Mouse (Mus musculus) T-cell, adult 2 months (primary cell): ENCODE measurements around the gene Atf7.
A peak's percentile ranks its signal among the peaks of the same experiment; 100 is the strongest.

Source experiments
- DNase-seq: peaks from one replicate; pipeline ENCODE4 v3.0.0; 2022; ENCODE audit warnings: low spot score

The Atf7 gene

DNA sequence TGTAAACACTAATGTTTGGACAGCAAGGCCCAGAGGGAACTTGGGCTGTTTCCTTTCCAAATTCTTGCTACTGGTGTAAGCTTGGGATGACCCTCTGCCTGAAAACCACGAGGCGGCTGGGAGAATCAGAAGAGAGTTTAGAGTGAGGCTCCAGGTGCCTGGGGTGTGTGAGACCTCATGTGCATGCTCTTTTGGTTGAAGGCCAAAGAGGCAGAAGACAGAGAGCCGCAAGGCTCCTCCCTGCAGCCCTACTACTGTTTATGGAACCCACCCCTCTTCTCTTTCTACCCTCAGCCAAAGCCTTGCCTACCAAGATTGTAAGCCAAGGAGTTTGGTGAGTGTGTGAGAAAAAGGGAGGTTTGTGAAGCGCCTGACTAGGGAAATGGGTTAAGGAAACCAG is 109.5 kb downstream of the Atf7 start:
- DNase-seq: no peak

DNA sequence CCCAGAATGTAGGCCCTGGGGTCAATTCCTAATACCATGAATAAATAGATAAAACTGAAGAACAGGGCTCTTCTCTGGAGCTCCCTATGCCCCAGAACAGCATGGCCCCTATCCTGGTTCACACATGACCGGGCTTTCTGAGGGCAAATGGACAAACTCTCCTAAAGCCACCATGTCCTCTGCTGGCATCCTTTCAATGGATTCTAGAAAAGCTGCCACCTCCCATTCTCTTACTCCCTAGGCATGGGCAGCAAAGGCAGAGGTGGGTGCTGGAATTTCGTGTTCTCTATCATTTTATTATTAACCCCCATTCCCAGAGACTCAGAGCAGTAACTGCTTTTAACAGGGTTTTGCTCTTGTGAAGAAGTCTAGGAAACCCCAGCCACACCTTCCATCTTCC is 110.0 kb downstream of the Atf7 start:
- DNase-seq: no peak

DNA sequence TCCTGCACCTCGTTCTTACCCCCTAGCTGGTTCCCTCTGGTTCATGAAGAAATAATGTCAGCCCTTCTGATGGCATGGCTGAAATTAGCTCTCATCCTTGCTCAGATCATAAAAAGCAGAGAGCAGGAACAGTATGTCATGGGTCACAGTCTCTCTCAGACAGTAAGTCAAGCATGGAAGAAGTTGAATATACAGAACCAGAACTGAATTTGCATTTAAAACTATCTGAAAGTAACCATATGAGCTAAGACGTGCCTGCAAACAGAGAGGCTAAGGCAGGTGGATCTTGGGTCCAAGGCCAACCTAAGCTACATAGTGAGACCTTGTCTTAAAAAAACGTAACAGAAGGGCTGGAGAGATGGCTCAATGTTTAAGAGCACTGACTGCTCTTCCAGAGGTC is 112.3 kb downstream of the Atf7 start:
- DNase-seq: no peak

DNA sequence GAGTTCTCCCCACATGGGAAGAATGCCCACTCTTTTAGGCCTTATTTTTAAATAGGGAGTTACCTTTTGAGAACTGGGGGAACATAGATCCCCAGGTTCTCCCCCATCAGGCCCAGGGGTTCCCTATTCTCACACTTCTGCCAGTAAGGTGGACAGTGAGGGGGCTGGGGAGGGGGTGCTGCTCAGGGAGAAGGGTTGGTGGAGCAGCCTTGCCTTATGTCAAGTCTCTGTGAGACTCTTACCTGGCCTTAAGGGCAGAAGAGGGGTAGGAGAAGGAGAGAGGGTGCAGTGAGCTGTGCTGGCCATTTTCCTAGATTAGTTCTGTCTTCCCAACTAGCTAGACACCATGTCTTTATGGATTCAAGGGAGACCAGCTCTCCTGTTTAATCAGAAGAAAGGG is 112.8 kb downstream of the Atf7 start:
- no peak for DNase-seq

DNA sequence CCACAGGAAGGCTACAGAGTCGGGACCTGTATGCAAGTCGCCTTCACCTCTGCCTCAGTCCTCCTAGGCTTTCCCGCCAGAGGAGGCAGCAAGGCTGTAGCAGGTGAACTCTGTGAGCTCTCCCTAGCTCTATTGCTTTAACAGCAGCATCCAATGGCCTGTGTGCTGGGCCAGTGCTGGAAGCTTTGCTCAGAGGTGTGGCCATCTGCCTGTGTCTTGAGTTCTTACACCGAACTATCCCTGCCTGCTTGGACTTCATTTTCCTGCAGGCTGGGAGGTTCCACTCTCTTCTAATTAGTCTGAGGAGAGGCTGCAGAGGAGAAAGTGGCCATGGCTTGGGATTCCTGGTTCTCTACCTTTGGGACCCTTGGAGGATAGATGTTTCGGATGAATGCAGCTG is 113.3 kb downstream of the Atf7 start:
- no peak for DNase-seq

DNA sequence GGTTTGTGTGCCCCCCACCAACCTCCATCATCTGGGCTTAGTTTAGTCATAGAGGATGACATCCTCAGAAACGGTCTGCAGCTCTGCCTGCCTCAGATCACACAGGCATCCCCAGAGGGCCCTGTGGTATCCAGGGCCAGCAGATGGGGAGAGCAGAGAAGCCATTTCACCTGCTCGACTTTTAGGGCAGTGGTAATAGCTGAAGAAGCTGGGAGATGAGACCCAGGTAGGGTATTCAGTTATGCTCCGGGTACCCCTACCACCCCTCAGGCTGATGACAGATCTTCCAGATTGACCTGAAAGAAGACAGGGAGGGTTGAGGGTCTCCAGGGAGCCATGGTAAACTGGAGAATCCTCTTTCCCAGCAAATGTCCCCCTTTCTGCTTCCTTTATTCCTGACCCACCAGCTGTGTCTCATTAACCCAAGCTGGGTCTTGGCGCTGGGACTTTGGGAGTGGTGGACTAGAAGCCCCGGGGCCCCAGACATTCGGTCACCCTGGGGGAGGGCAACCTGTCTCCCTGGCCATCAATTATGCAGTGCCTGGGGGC is 113.9 kb downstream of the Atf7 start:
- no peak for DNase-seq

DNA sequence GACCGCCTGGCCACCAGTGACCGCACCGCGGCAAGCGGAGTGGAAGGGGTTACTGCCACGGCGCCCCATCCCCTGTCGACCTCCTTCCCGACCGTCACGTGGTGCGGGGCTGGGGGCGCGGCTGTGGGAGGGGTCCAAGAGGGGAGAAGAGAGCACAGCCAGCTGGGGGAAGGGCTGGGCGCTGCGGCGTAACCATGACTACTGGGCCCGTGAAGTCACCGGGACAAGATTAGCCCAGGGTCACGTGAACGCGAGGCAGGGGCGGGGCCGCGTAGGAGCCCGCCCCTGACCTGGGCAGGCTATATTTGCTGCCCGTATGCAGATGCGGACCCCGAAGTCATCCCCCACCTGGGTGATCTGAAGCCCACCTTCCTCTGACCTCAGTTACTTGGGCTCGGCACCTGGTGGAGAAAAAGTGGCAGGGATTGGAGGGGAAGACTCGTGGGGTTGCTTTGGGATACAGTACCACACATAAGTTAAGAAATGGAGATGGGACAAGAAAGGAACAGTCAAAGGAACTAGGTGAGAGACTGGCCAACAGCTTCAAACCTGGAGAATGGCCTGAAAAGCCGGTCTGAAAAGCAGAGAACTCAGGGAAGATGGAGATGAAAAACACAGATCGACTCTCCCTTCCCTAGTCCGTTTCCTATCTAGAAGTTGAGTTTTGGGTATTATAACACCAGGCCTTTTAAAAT is 114.5 kb downstream of the Atf7 start:
- DNase-seq: peak; percentile 70

DNA sequence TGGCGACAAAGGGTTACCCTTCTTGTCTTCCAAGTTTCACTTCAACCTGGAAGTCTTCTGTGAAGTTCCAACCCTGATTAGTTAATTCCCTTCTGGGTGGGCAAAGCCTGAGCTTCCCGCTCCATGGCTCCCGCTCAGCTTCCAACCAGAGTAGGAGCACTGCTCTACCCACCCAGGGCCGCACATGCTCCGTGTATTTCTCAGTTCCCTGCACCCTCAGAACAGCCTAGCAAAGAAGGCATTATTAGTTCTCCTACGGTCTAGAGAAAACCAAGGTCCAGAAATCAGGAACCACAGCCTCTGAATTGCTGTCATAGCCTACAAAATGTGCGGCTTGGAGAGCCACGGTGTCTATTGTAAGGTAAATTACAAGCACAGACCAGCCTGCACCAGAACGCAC is 115.2 kb downstream of the Atf7 start:
- DNase-seq: no peak

DNA sequence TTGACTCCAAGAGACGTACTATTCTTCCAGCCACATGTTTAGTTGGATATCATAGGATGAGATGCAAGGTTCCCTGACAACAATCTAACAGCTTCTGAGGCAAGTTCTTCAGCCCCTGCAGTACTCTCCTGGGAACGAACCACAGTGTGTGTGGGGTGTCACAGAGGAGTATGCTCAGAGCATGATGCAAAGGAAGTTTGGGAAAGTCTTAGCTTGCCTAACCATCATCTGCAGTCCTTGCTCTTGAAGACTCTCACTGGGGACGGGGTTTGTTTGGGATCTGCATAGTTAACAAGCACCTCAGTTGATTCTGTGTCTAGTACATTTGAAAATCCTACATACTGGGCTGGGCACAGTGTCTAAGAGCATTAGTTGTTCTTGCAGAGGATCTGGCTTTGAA is 116.9 kb downstream of the Atf7 start:
- DNase-seq: no peak

DNA sequence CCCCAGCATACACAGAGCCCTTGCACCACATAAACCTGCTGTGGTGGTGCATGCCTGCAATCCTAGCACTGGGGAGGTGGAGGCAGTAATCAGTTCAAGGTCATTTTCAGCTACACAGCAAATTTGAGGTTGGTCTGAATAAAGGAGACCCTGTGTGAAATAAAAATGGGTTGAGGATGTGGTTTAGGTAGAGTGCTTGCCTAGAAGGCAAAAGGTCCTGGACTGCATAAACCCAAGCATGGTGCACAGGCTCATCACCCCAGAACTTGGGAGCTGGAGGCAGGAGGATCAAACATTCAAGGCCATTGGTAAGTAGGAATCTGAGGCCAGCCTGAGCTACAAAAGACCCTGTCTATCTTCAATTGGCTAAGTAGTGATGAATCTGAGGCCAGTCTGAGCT is 117.7 kb downstream of the Atf7 start:
- DNase-seq: no peak

DNA sequence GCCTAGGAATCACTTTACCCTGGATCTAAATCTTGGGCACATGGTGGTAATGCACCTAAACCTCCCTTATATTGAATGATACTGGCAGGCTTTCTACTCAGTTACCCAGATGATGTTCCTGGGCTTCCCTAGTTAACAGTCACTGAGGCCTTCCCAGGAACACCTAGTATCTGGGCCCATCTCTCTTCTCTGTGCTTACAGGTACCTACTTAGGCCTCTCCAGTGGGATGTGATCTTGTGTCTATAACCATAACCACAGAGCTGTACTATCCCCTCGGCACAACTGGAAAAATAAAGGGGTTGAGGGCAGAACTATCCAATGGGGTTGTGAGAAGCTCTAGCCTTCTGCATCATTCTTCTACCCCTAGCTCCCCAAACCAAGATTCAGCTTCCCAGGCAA is 118.4 kb downstream of the Atf7 start:
- DNase-seq: no peak

DNA sequence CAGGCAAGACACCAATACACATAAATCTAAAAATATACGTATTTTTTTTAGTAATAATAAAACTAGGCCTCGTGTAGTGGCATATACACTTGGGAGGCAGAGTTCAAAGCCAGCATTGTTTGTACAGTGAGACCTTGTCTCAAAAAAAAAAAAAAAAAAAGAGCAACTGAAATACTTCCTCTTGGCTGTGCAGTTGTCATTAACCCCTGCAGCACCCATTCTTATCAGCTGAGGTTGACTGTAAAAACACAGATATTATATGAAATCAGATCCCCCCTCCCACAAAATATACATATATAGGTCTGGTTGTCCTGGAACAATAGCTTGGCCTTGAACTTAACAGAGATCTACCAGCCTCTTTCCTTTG is 118.8 kb downstream of the Atf7 start:
- DNase-seq: no peak

DNA sequence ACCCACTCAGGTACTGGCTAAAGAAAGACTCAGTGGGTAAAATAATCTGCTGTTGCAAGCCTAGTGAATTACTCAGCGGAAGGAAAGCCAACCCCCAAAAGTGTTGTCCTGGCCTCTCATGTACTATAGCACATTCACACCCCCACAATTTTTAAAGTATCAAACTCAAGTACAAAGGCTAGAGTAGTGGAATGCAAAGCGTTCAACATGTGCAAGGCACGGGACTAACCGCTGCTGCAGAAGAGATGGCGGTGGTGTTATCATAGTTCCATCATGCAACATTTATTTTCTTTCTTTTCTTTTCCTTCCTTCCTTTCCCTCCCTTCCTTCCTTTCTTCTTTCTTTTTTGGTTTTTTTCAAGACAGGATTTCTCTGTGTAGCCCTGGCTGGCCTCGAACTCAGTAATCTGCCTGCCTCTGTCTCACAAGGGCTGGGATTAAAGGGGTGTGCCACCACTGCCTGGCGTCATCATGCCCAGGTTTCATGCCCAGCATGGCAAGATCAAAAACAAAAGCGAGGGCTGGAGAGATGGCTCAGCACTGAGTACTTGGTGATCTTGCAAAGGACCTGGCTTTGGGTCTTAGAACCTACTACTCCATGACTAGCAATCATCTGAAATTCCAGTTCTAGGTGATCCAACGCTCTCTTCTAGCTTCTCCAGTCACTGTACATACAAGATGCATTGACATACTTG is 119.3 kb downstream of the Atf7 start:
- DNase-seq: no peak

DNA sequence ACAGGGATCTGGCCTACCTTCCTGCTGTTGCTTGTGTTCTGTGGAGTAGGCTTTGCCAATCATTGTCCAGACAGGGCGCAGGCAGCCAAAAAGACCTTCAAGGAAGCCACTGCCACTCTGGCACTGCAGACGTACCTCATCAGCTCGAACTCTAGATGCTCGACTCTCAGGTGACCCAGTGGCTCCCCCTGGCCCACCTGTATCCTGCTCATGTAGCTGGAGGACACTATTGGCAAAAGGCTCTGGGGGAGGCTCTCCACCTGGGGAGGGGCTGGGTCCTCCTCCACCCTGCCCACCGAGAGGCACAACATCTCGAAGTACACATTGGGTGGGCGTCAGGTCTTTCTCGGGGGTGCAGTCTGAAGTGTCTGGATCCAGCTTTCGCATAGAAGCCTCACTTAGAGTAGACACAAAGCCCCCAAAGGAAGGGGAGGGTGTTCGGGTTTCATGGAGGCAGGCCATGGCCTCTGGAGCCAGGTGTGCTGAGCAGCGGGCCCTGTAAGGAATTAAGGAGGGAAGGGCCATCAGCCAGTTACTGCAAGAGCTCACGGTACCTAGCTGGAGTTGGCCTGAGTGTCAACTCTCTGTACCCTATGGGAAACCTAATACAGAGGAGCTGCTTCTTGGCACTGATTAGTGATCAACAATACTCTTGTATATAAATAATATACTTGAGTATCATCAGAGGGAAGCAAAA is 120.0 kb downstream of the Atf7 start:
- DNase-seq: no peak

DNA sequence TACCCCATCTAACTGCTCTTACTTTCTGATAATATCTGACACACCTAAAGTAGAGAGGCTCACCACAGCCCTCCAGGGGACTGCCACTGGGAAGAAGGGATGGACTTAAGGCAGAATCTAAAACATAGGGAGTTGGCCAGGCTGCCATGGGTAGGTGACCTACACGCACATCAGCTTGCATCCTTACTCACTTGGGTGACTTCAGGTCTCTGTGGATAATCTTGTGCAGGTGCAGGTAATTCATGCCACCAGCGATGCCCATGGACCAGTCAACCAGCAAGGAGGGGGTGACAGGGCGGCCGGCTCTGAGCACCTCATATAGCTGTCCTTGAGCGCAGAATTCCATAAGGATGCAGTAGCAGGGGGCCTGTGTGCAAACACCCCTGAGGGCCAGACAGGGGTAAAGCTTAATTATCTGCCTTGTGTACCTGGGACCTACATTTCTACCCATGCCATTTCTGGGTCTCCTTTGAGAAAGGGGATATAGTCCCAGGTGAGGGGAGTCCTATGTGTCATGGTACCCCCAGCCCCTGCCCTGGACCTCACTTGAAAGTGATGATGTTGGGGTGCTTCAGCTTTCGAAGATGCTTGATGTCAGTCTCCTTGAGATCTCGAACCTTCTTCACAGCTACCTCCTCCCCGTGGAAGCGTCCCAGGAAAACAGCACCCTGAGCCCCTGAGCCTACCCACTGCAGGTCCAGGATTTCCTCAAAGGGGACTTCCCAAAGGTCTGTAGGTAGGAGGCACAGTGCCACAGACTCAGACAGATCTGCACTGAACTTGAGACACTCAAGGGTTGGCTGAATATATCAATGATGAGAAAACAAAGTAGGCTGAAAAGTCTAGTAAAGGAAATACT is 121.1 kb downstream of the Atf7 start:
- no peak for DNase-seq

DNA sequence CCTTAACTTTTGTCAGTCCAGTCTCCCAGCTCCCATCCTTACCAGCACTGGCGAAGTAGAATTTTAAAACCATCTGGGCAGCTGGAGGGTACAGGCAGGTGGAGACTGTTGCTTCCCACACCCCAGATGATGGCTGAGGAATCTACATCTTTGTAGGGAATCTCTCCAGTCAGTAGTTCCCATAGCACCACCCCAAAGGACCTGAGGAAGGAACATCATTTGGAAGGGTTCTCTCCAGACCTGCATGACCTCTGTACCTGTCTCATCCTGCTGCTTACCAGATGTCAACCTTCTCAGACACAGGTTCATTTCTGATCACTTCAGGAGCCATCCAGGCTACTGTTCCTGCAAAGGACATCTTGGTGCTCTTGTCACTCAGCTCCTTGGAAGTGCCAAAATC is 121.8 kb downstream of the Atf7 start, which contains the start of gene Gm10337:
TSS of gene Gm10337 (plus strand) at position 276 of the 400 bp plus-strand sequence.
- no peak for DNase-seq

DNA sequence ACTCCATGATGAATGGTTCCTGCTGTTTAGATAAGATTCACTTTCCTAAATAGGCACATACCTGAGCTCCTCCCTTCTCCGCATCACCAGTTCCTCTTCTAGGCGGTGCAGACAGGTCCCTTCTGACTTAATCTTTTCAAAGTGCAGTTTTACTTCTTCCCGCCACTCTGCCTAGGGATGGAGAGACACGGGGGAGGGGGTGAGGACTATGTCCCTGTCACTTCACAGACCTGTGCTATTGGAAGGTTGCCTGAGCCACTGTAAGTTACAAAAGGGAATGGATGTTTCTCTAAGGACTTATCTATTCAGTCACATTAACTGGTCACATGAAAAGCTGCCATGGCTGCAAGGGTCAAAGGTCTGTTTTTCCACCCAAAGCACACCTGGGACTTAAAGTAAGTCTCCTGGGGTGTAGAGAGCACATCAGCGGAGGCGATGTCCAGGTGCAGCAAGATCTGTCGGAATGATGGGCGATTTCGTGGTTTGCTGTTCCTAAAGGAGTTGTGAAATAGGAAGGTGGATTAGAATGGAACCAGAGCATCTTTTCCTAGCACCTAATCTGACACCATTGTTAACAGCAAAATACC is 122.9 kb downstream of the Atf7 start:
- no peak for DNase-seq

DNA sequence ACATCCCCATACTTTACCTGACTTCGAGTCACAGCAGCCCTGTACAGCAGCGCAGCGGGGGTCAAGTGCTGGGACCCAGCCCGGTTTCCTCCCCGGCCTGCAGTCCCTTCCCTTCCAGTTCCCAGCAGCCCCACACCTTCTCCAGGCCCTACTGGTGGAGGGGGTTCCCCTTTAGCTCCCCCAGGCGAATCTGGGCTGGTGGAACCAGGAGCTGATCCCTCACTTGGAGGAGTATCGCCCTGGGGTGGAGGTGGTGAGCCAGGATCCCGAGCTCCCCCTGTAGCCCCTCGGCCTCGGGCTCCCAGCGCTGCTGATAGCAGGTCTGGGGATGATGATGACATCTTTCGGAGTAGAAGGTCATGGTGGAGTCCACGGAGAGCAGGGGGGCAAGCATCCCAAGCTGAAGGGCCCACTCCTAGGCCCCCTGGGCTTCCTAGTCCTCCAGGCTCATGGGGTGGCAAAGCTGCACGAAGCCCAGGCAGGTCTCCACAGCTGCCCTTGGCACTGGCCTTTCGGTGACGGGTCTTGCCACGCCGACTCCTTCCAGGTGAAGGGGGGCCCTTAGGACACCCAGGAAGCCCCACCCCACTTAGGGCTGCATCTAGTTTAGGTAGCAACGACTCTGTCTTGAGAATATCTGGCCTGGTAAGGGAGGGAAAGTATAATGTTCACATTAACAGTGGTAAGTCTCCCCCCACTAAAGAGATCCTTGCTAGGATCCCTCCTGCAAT is 124.0 kb downstream of the Atf7 start:
- DNase-seq: no peak

DNA sequence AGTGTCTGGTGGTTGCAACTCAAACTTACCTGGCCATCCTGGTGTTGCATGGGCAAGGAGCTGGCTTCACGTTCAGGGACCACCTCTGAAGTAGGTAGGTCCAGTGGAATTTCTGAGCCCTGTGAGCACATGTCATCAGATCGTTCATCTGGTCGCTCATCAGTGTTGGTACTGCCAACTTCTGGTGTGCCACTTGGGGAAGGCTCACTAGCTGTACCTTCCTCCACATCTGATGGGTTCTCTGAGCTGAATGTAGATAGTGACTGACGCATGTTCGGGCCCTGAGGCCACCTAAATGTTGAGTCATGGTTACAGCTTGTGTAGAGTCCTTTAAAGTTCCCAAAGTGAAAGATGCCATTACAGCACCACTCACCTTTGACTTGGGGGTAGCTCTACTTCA is 124.8 kb downstream of the Atf7 start:
- no peak for DNase-seq

DNA sequence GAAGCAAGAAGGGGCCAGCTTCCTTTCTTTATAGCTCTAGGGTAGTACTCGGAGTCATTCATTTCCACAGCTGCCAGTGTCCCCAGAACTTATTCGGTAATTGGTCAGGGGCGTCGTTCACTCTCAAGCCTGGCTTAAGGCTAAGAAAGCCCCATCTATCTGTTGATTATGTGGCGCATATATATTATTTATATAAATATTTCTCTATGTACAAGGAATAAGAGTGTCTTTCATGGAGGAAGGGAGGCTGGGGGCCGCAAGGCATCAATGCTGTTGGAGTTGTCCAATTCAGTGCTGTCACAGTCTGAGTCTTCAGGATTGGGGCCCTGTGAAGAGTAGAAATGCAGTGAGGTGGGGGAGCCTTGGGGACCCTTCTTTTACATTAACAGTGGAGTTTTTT is 125.4 kb downstream of the Atf7 start:
- DNase-seq: no peak

DNA sequence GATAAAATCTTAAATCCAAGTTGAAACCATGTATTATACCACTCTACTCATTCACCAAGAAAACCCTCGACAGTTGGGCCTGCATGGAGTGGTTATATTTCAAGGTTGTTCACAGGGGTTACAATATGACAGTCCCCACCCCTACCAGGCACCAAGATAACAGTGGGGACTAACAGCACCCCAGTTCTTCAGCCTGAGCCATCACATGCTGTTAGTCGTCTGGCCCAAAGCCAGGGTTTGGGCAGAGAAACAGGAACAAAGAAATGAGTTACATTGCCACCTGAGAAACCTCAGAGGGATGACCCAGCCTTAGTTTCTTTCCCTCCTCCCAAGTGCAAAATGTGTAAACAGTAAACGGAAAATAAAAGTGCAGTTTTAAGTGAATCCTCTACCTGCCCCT is 125.9 kb downstream of the Atf7 start:
- no peak for DNase-seq
